Mouse (Mus musculus) cerebellum, adult 2 months (tissue): ENCODE results near the gene Cep55.

ENCODE experiments used
- CTCF ChIP-seq: fragments of 200-500 bp; IDR thresholded peaks from 2 replicates; pipeline ENCODE4 v1.5.1; 2011; ENCODE audit warnings: low read depth, mild to moderate bottlenecking, control low read depth, low read length, moderate library complexity, borderline replicate concordance; ENCODE audit not compliant: insufficient read depth
- POLR2A ChIP-seq: fragments of 200-500 bp; IDR thresholded peaks from 2 replicates; pipeline ENCODE4 v1.6.1; 2011; ENCODE audit warnings: low read length, control low read depth, borderline replicate concordance; ENCODE audit not compliant: insufficient read depth

GRCm38 (mm10) chr19:38056931-38057330 is 2.1 kb downstream of the Cep55 start:
- no peak for TF ChIP-seq CTCF
- TF ChIP-seq POLR2A, result no peak
